Mouse (Mus musculus): ENCODE measurements around the gene Fam57a.

Gene Fam57a

GRCm38 (mm10) chr11:76253918-76254264 is 74.4 kb downstream of the Fam57a start:
- TF ChIP-seq GATA4 (IDR thresholded peaks at IDR 0.05; ENCODE audit: insufficient replicate concordance, low read length) = no peak

GRCm38 (mm10) chr11:76255431-76256001 is 76.0 kb downstream of the Fam57a start:
- no peak for TF ChIP-seq GATA4 (IDR thresholded peaks at IDR 0.05; ENCODE audit: insufficient replicate concordance, low read length)

- no peak for TF ChIP-seq GATA4 (IDR thresholded peaks at IDR 0.05; ENCODE audit: insufficient replicate concordance, low read length)
These were observed 76.7 kb downstream of the Fam57a start for GRCm38 (mm10) chr11:76256129-76256528.

- TF ChIP-seq GATA4 (IDR thresholded peaks at IDR 0.05; ENCODE audit: insufficient replicate concordance, low read length) = no peak
These were observed 77.9 kb downstream of the Fam57a start for GRCm38 (mm10) chr11:76257386-76257785.

- no peak for TF ChIP-seq GATA4 (IDR thresholded peaks at IDR 0.05; ENCODE audit: insufficient replicate concordance, low read length)
These were observed 79.0 kb downstream of the Fam57a start for GRCm38 (mm10) chr11:76258511-76258910.

GRCm38 (mm10) chr11:76260208-76261050 is 81.0 kb downstream of the Fam57a start:
- TF ChIP-seq GATA4 (IDR thresholded peaks at IDR 0.05; ENCODE audit: insufficient replicate concordance, low read length) = no peak

- peak; percentile 49; the same call in 1 of the 2 replicates for TF ChIP-seq GATA4 (IDR thresholded peaks at IDR 0.05; ENCODE audit: insufficient replicate concordance, low read length)
These were observed 81.8 kb downstream of the Fam57a start for GRCm38 (mm10) chr11:76261224-76261623.

- TF ChIP-seq GATA4 (IDR thresholded peaks at IDR 0.05; ENCODE audit: insufficient replicate concordance, low read length) = no peak
These were observed 83.3 kb downstream of the Fam57a start for GRCm38 (mm10) chr11:76262611-76263351.
